Mouse (Mus musculus): ENCODE results near the gene Ccdc180. TPM values are rescaled to one million over a fixed set of nuclear protein-coding genes. Genes with fewer than 3 reads are reported as not detected.

The Ccdc180 gene
- total and polyA plus RNA-seq, 3 experiments, result 0.20 TPM; not detected in 2

DNA sequence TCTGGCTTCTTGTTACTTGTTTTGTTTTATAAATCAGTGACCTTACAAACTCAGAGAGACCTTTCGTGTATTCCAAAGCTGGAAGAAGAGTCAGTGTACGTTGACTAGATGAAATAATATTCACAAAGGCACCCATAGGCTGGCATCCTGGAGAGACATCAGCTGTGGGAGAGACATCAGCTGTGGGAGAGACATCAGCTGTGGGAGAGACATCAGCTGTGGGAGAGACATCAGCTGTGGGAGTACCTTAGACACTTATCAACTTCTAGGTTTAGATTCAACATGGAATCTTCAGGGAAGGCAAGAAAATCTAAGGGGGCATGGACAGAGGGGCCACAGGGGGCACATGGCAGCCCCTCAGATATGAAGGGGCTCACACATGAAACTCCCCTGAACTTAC lies 43.8 kb upstream of the Ccdc180 start:
- H3K4me2 ChIP-seq (ENCODE audit: insufficient read depth, low read depth, poor library complexity, severe bottlenecking), result no peak overlapping the region
- no peak for TF ChIP-seq JUN (IDR thresholded peaks at IDR 0.05; ENCODE audit: insufficient read depth, low read depth, low read length)
- H3K4me1 ChIP-seq (ENCODE audit: control insufficient read depth in 1 of 2, insufficient read depth in 2 of 2), result peaks cover 0 to 6% of the 10 kb centered on the region in 2 experiments; a peak in 2 of 4 replicates
- peaks cover 2% of the 10 kb centered on the region for H3K27me3 ChIP-seq (replicated peaks)
- H3K9ac ChIP-seq (ENCODE audit: insufficient read depth, low read depth), result no peak overlapping the region
- dilution Hi-C loops (cut with MboI; ENCODE audit: extremely low pct_ligation_motif_present, extremely low pct_unique_long_range_greater_than_20kb, low sequenced_read_pairs), result no loop called here
- in situ Hi-C loops (cut with MboI; ENCODE audit: low pct_ligation_motif_present, low pct_unique_long_range_greater_than_20kb, low sequenced_read_pairs), result no loop called here
- DNase-seq (ENCODE audit: extremely low read depth), result no peak
- H3K79me2 ChIP-seq (replicated peaks; ENCODE audit: control insufficient read depth, extremely low read depth, insufficient read depth, poor library complexity, severe bottlenecking), result no peaks in the 10 kb centered on the region
- no peak overlapping the region for H3K4me3 ChIP-seq (replicated peaks in 1 of 3; ENCODE audit: low read depth in 2 of 3, low read length in 2 of 3, poor library complexity in 1 of 3)
- no peaks in the 10 kb centered on the region for H3K36me3 ChIP-seq (replicated peaks in 1 of 2; ENCODE audit: control insufficient read depth in 1 of 2, insufficient read depth in 1 of 2, low read length in 1 of 2)
- no peaks in the 10 kb centered on the region for H3K9me3 ChIP-seq (replicated peaks; ENCODE audit: low read length)
- H3K27ac ChIP-seq (ENCODE audit: insufficient read depth, low read depth), result no peak overlapping the region

DNA sequence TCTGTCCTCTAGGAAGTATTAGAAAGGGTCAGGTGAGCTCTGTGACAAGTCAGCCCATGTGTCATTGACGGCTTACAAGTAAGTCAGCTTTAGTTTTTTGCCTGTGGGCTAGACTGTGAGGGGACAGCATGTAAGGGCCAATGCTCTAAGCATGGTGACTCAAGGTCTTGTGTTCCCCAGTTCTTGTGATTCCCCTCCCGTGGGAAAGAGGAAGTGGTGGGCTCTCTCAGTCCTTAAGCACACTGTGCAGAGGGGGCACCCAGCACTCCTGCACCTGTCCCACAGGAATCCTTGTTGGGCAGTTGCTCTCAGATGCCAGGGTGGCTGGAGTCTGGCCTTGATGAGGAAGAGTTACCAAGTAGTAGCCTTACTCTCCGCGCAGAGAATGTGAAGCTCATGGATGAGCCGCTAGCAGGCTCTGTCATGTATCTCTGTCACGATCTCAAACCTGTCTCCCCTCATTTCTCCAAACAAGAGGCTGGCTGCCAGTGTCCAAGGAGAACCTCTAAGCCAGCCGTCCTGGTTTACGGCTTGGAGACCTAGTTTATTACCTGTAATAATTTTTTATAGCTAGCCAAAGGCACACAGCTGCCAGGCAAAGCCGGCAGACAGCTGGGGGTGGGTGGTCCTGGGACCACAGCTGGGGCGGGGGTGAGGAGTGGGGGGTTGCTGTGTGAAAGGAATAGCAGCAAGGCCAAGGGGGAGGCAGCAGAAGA lies 41.8 kb upstream of the Ccdc180 start, which contains the start of gene Stra6l:
Gene Stra6l (plus strand): TSS at position 556 of the 716 bp plus-strand sequence.
- TF ChIP-seq NELFE (IDR thresholded peaks at IDR 0.05; ENCODE audit: low read depth, low read length) (no peak), ELF1 (IDR thresholded peaks at IDR 0.05; ENCODE audit: low read depth, low read length) (no peak), POLR2A (IDR thresholded peaks at IDR 0.05; ENCODE audit: low read depth, low read length) (no peak), SMC3 (IDR thresholded peaks at IDR 0.05; ENCODE audit: low read depth, low read length) (no peak), ZC3H11A (IDR thresholded peaks at IDR 0.05; ENCODE audit: low read depth, low read length) (no peak), MEF2A (IDR thresholded peaks at IDR 0.05; ENCODE audit: borderline replicate concordance, low read depth, low read length) (no peak), MAX (IDR thresholded peaks at IDR 0.05; ENCODE audit: low read length) (no peak), HCFC1 (IDR thresholded peaks at IDR 0.05; ENCODE audit: low read depth, low read length) (no peak)
- Histone ChIP-seq H3K27ac (ENCODE audit: insufficient read depth, low read depth) (no peak within 1 kb of the TSS), H3K9me3 (replicated peaks; ENCODE audit: low read length) (no peaks in the 10 kb centered on the region), H3K4me1 (ENCODE audit: control insufficient read depth in 1 of 2, insufficient read depth in 2 of 2) (peaks cover 0 to 6% of the 10 kb centered on the region in 2 experiments; a peak in 2 of 4 replicates), H3K79me2 (replicated peaks; ENCODE audit: control insufficient read depth, extremely low read depth, insufficient read depth, poor library complexity, severe bottlenecking) (no peaks in the 10 kb centered on the region), H3K4me3 (replicated peaks in 1 of 3; ENCODE audit: low read depth in 2 of 3, low read length in 2 of 3, poor library complexity in 1 of 3) (no peak within 1 kb of the TSS), H3K9ac (ENCODE audit: insufficient read depth, low read depth) (no peak within 1 kb of the TSS), H3K27me3 (replicated peaks) (peaks cover 2% of the 10 kb centered on the region), H3K36me3 (replicated peaks in 1 of 2; ENCODE audit: control insufficient read depth in 1 of 2, insufficient read depth in 1 of 2, low read length in 1 of 2) (no peaks in the 10 kb centered on the region), H3K4me2 (ENCODE audit: insufficient read depth, low read depth, poor library complexity, severe bottlenecking) (no peak within 1 kb of the TSS)
- dilution Hi-C loops (cut with MboI; ENCODE audit: extremely low pct_ligation_motif_present, extremely low pct_unique_long_range_greater_than_20kb, low sequenced_read_pairs), result no loop called here
- in situ Hi-C loops (cut with MboI; ENCODE audit: low pct_ligation_motif_present, low pct_unique_long_range_greater_than_20kb, low sequenced_read_pairs), result no loop called here
- DNase-seq (ENCODE audit: extremely low read depth), result no peak

DNA sequence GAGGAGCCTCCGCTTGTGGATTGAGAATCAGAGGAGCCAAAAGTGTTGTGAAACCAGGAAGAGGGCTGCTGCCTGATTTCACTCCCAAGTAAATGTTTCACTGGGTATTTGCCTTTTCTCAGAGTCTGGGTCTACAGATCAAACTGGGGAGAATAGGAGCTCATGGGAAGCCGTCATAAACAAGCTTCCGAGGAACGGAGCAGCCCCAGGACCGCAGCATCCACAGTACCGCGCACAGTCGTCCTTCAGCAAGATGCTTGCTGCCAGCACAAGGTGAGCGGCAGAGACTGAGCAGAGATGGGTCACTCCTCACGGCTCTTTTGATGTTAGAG lies 41.3 kb upstream of the Ccdc180 start:
- no peak overlapping the region for H3K9ac ChIP-seq (ENCODE audit: insufficient read depth, low read depth)
- no peak for DNase-seq (ENCODE audit: extremely low read depth)
- TF ChIP-seq NRF1 (IDR thresholded peaks at IDR 0.05; ENCODE audit: low read depth, low read length) (no peak), JUND (conservative IDR thresholded peaks at IDR 0.05; ENCODE audit: low read depth, low read length) (no peak)
- dilution Hi-C loops (cut with MboI; ENCODE audit: extremely low pct_ligation_motif_present, extremely low pct_unique_long_range_greater_than_20kb, low sequenced_read_pairs), result no loop called here
- peaks cover 2% of the 10 kb centered on the region for H3K27me3 ChIP-seq (replicated peaks)
- no peak overlapping the region for H3K4me3 ChIP-seq (replicated peaks in 1 of 3; ENCODE audit: low read depth in 2 of 3, low read length in 2 of 3, poor library complexity in 1 of 3)
- H3K4me1 ChIP-seq (ENCODE audit: control insufficient read depth in 1 of 2, insufficient read depth in 2 of 2), result peaks cover 0 to 6% of the 10 kb centered on the region in 2 experiments; a peak in 2 of 4 replicates
- no peaks in the 10 kb centered on the region for H3K36me3 ChIP-seq (replicated peaks in 1 of 2; ENCODE audit: control insufficient read depth in 1 of 2, insufficient read depth in 1 of 2, low read length in 1 of 2)
- H3K9me3 ChIP-seq (replicated peaks; ENCODE audit: low read length), result no peaks in the 10 kb centered on the region
- no peaks in the 10 kb centered on the region for H3K79me2 ChIP-seq (replicated peaks; ENCODE audit: control insufficient read depth, extremely low read depth, insufficient read depth, poor library complexity, severe bottlenecking)
- in situ Hi-C loops (cut with MboI; ENCODE audit: low pct_ligation_motif_present, low pct_unique_long_range_greater_than_20kb, low sequenced_read_pairs), result no loop called here
- no peak overlapping the region for H3K27ac ChIP-seq (ENCODE audit: insufficient read depth, low read depth)
- no peak overlapping the region for H3K4me2 ChIP-seq (ENCODE audit: insufficient read depth, low read depth, poor library complexity, severe bottlenecking)

All from CH12.LX (cell line).